Mouse (Mus musculus) limb, embryonic 11.5 days (tissue): ENCODE measurements around the gene Inca1. TPM values are rescaled to one million over a fixed set of nuclear protein-coding genes. Genes with fewer than 3 reads are reported as not detected.
A peak's percentile ranks its signal among the peaks of the same experiment; 100 is the strongest.

Source experiments
- ATAC-seq: fragments of 200-750 bp; cut with Nextera tagmentation; 2 replicates; pipeline ENCODE4 v1.8.0; 2017; ENCODE audit warnings: low read depth; ENCODE audit not compliant: insufficient number of reproducible peaks, low FRiP score, low TSS enrichment
- DNase-seq: peaks from one replicate; pipeline ENCODE4 v3.0.0-alpha.2; 2015; ENCODE audit warnings: low spot score
- H3K27ac ChIP-seq: fragments of 300-500 bp; sonication (generic); replicated peaks from 2 replicates; pipeline ENCODE4 v1.5.1; 2014; ENCODE audit warnings: low read depth, mild to moderate bottlenecking, low read length
- H3K27me3 ChIP-seq: fragments of 300-500 bp; sonication (generic); 2 replicates; pipeline ENCODE4 v1.6.1; 2014; ENCODE audit warnings: mild to moderate bottlenecking, low read length, mixed read lengths; ENCODE audit not compliant: control insufficient read depth, insufficient read depth
- H3K36me3 ChIP-seq: fragments of 300-500 bp; sonication (generic); 2 replicates; pipeline ENCODE4 v1.6.1; 2014; ENCODE audit warnings: mild to moderate bottlenecking, low read length, moderate library complexity, mixed read lengths; ENCODE audit not compliant: control insufficient read depth, insufficient read depth
- H3K4me1 ChIP-seq: fragments of 300-500 bp; sonication (generic); 2 replicates; pipeline ENCODE4 v1.6.1; 2014; ENCODE audit warnings: low read length, mixed read lengths; ENCODE audit not compliant: control insufficient read depth, insufficient read depth
- H3K4me2 ChIP-seq: fragments of 300-500 bp; sonication (generic); 2 replicates; pipeline ENCODE4 v1.6.1; 2014; ENCODE audit warnings: low read depth, mild to moderate bottlenecking, moderate library complexity; ENCODE audit not compliant: severe bottlenecking
- H3K4me3 ChIP-seq: fragments of 300-500 bp; sonication (generic); 2 replicates; pipeline ENCODE4 v1.5.1; 2014; ENCODE audit warnings: low read depth, low read length
- H3K9ac ChIP-seq: fragments of 300-500 bp; sonication (generic); 2 replicates; pipeline ENCODE4 v1.6.1; 2014; ENCODE audit warnings: mild to moderate bottlenecking, low read length
- H3K9me3 ChIP-seq: fragments of 300-500 bp; sonication (generic); 2 replicates; pipeline ENCODE4 v1.6.1; 2016; ENCODE audit warnings: low read length; ENCODE audit not compliant: control insufficient read depth
- WGBS: fragments of 180-500 bp; shearing (Covaris S2); extraction: QIAGEN DNeasy Blood & Tissue Kit; methylation state at CpG from one replicate; pipeline ENCODE4 v1.1.7; 2014; 5-methylcytosine and 5-hydroxymethylcytosine counted together
- polyA plus RNA-seq: library from polyadenylated mRNA; unstranded; fragments of >200 nt; fragmentation: Nextera tagmentation; extraction: Ambion mirVana; gene quantifications from 2 replicates; pipeline ENCODE4 v1.2.1, GENCODE M21; 2014

The Inca1 gene
- polyA plus RNA-seq, 1 experiment from 2014 or later: 0.96 TPM

DNA sequence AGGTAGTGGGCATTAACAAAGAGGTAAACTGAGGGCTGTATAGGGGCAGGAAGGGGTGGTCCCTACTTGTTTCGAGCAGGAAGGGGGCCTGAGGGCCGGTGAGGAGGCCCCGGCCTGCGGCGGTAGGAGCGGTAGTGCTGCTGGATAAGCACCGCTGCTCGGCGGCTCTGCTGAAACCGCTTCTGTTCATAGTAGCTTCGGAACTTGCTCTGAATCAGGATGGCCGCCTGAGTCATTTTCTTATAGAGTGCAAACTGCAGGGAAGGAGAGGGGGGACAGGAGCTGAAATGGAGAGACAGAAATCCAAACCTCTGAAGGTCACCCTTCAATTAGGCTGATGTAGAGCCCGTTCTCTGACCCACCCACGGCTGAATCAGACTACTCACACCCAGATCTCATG lies 29.5 kb downstream of the Inca1 start:
- no peaks in the 10 kb centered on the region for H3K27me3 ChIP-seq
- 61% methylated on average over 14 of the region's 14 CpGs for WGBS
- peak overlapping the region; percentile 89 for H3K27ac ChIP-seq
- peaks cover 15% of the 10 kb centered on the region for H3K4me1 ChIP-seq
- H3K9ac ChIP-seq: peak overlapping the region; percentile 69
- ATAC-seq (no peak), DNase-seq (no peak)
- H3K4me2 ChIP-seq: peak overlapping the region; percentile 89
- peak overlapping the region; percentile 57 for H3K4me3 ChIP-seq
- peaks cover 3% of the 10 kb centered on the region for H3K36me3 ChIP-seq
- no peaks in the 10 kb centered on the region for H3K9me3 ChIP-seq

DNA sequence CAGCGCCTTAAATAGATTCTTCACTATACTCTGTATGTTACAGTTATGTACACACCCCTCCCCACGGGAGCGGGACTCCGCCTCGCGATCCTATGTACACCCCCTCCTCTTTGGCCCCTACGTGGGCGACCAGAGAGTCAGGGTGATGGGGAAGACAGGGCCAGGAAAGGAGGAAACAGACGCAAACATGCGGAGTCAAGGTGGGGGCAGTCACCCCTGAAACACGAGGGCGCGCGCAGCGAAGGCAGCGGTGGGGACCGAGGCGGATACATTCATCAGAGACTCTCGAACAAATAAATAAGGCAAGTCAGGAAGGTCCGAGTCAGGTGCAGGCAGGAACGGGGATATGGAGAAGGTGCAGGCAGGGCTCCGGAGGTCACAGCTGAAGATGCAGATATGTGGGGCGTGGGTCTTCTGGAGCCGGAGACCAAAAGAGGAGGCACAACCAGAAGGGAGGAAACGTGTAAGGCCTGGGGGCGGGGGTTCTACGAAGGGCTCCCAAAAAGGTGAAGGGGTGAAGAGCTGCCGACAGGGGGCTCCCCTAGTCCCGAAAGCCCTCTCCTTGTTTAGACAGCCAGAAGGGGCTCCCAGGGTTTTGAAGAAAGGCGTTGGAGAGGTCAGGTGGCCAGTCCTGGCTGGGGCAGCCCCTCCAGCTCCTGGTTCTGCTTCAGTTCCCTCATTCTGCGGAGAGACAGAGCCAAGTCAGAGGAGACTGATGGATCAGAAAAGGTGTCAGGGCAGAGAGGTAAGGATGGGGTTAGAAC lies 30.2 kb downstream of the Inca1 start:
- peak overlapping the region; percentile 69 for H3K9ac ChIP-seq
- WGBS: under 1% methylated on average over 31 of the region's 31 CpGs
- ATAC-seq (peak; percentile 31), DNase-seq (peak; percentile 89)
- H3K36me3 ChIP-seq: peaks cover 6% of the 10 kb centered on the region
- H3K4me2 ChIP-seq: peak overlapping the region; percentile 89
- H3K27ac ChIP-seq: peak overlapping the region; percentile 89
- H3K9me3 ChIP-seq: no peaks in the 10 kb centered on the region
- H3K4me3 ChIP-seq: peak overlapping the region; percentile 57
- no peaks in the 10 kb centered on the region for H3K27me3 ChIP-seq
- H3K4me1 ChIP-seq: peaks cover 15% of the 10 kb centered on the region

DNA sequence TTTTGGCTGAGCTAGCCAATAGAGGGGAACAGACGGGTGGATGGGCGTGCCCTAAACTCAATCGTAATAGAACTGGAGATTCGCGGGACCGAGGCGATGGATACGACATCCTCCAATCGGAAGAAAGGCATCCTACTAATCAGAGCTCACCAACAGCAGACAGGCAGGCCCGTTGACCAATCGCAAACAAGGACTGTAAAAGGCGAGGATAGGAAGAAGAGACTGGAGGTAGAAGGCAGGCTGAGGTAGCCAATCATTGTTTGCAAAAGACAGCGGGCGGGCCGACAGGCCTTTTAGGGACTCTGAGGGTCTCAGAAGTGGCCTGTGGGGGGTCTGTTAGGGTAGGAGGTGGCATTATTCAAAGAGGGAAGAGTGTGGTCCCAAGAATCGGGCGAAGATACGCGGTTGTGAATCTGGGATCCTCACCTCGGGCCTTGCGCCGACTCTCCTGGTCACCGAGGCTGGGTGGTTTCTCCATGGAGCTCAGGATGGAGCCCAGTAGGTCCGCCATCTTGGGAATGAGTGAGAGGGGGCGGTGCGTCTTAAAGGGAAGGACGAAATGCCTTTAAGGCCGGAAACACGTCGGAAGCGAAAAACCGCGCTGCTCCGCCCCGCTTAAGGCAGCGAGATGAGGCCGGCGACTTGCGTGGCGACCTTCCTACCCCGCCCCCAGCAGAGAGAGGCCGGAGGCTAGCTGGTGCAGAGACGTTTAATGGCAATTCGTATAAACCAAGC lies 31.0 kb downstream of the Inca1 start, which contains the start of gene Spag7:
TSS of gene Spag7 (minus strand) at position 646 of the 735 bp plus-strand sequence.
- H3K27me3 ChIP-seq: no peaks in the 10 kb centered on the region
- no peaks in the 10 kb centered on the region for H3K9me3 ChIP-seq
- ATAC-seq (peak; percentile 96), DNase-seq (peak; percentile 95)
- H3K27ac ChIP-seq: peak within 1 kb of the TSS; percentile 89
- WGBS: under 1% methylated on average over 44 of the region's 44 CpGs
- H3K4me3 ChIP-seq: peak within 1 kb of the TSS; percentile 57
- H3K4me1 ChIP-seq: peaks cover 15% of the 10 kb centered on the region
- peak within 1 kb of the TSS; percentile 89 for H3K4me2 ChIP-seq
- H3K9ac ChIP-seq: peak within 1 kb of the TSS; percentile 69
- H3K36me3 ChIP-seq: peaks cover 13% of the 10 kb centered on the region

DNA sequence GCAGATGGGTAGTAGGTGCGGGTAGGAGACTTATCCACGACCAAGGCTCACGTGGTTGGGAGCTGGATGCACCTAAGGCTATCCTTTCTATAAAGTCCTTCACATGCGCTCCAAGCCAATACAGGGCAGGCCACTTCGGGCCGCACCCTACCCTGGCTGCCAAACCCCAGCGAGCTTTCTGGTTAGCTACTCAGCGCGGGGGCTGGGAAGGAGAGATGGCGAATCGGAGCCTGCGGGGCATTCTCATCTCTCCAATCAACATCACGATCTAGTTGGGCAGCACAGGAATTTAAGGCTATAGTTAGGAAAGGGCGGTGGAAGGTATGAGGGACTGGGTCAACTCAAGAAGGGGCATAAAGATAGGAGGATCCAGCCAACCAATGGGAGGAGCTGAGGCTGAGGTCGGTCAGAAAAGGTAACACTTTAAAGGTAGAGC lies 31.6 kb downstream of the Inca1 start:
- H3K36me3 ChIP-seq: peaks cover 15% of the 10 kb centered on the region
- no peaks in the 10 kb centered on the region for H3K9me3 ChIP-seq
- peak overlapping the region; percentile 57 for H3K9ac ChIP-seq
- peak; percentile 36; the same call in 1 of the 2 replicates for ATAC-seq
- peaks cover 15% of the 10 kb centered on the region for H3K4me1 ChIP-seq
- under 1% methylated on average over 15 of the region's 15 CpGs for WGBS
- H3K4me2 ChIP-seq: peak overlapping the region; percentile 79
- no peak for DNase-seq
- H3K27ac ChIP-seq: peak overlapping the region; percentile 88
- H3K27me3 ChIP-seq: no peaks in the 10 kb centered on the region
- H3K4me3 ChIP-seq: peak overlapping the region; percentile 57

DNA sequence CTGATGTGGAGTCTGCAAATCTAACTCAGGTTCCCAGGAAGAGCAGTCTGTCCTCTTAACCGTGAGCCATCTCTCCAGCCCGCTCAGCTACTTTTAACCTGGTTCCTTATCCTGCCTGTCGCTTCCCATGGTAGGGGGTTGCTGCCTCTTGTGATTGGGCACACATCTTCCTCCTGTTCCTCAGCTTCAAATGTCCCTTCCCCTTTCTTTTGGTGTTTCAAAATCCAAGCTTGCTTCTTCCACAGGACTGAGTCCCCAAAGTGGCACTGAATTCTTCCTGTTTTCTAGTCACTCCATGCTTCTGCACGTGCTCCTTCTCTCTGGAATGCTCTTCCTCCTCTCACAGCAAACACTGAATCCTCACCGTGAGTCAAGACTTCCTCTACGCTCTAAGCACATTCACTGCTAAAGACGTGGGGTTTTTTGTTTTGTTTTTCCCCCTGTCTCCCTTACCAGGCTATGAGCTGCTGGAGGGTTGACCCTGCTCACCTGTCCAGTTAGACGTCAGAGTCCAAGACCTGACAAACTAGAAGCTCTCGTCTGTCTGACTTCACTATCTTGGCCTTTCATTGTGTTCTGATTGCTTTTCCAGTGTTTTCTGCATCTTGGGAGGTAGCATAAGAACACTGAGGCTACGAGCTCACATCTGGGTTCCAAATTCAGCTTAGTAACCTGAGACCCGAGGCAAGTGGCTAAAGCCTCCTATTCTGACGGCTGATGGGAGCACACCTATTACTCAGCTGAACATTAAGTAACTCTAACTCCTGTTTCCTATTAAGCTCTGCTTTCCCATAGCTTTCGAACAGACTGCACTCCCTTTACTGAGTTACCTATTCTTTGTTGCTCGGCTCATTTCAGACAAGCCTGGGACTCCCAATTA lies 32.4 kb downstream of the Inca1 start:
- no peaks in the 10 kb centered on the region for H3K9me3 ChIP-seq
- ATAC-seq (no peak), DNase-seq (peak; percentile 42)
- peaks cover 15% of the 10 kb centered on the region for H3K4me1 ChIP-seq
- WGBS: 54% methylated on average over 14 of the region's 14 CpGs
- peak overlapping the region; percentile 88 for H3K27ac ChIP-seq
- peak overlapping the region; percentile 79 for H3K4me2 ChIP-seq
- H3K27me3 ChIP-seq: no peaks in the 10 kb centered on the region
- peaks cover 17% of the 10 kb centered on the region for H3K36me3 ChIP-seq
- H3K9ac ChIP-seq: peak overlapping the region; percentile 14; the same call in 1 of the 2 replicates
- H3K4me3 ChIP-seq: peak overlapping the region; percentile 57

DNA sequence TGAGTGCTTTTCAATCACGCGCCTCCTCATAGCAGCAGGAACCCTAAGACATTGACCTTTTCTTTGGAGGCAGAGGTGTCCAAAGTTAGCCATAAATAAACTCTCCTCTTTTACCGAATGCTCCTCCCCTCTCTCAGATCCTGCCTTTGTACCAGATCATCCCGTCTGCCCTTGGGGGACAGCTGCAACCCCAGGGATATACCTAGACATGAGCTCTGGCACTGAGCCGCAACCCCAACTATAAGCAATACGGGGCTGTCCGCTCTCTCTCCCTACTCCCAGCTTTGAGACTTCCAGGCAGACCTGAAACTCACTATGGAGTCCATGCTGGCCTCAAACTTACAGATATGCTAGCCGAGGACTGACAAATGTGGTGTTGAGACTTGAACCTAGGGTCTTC lies 33.3 kb downstream of the Inca1 start:
- peaks cover 19% of the 10 kb centered on the region for H3K36me3 ChIP-seq
- H3K9me3 ChIP-seq: no peaks in the 10 kb centered on the region
- H3K4me3 ChIP-seq: no peak overlapping the region
- no peak for ATAC-seq
- 94% methylated on average over 8 of the region's 8 CpGs for WGBS
- H3K27me3 ChIP-seq: no peaks in the 10 kb centered on the region
- peaks cover 15% of the 10 kb centered on the region for H3K4me1 ChIP-seq
- no peak overlapping the region for H3K9ac ChIP-seq
- no peak overlapping the region for H3K27ac ChIP-seq
- no peak overlapping the region for H3K4me2 ChIP-seq
- no peak for DNase-seq

DNA sequence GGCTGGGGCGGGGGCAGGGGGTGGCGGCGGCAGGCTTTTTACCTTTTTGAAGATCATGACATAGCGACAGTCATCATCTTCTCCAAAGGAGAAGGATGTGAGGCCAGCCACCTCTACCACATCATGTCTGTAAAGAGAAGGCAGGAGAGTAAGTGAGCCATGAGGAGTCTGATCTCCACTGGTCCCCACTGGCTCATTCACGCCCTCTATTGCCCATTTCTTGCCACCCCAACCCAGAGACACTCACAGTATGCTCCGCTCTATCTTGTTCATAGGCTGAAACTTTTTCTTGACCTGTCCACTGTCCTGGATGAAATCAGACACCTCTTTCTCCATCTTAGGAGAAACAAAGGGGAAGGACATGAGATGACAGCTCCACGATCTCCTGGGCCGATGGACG lies 35.2 kb downstream of the Inca1 start:
- ATAC-seq (no peak), DNase-seq (no peak)
- Histone ChIP-seq H3K9ac (no peak overlapping the region), H3K4me2 (no peak overlapping the region), H3K27me3 (no peaks in the 10 kb centered on the region), H3K27ac (no peak overlapping the region), H3K9me3 (no peaks in the 10 kb centered on the region), H3K4me1 (peaks cover 9% of the 10 kb centered on the region; the same call in 1 of the 2 replicates), H3K36me3 (peaks cover 19% of the 10 kb centered on the region), H3K4me3 (no peak overlapping the region)
- 93% methylated on average over 9 of the region's 9 CpGs for WGBS

DNA sequence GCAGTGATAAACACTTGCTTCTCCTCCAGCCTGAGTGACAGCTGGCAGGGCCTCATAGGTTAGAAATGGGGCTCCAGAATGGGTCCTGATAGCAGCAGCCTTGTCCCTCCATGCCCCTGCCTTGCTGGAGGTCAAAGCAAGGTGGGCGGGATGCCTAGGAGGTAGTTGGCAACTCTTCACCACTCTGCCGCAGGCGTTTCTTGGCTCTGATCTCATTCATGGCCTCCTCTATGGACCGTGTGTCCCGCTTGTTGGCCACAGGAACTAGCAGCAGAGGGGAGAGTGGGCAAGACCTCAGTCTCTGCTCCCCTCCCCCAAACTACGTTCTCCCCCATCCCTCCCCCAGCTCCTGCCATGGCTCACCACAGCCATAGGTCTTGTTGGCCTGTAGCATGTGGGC lies 36.0 kb downstream of the Inca1 start:
- Histone ChIP-seq H3K36me3 (peaks cover 19% of the 10 kb centered on the region), H3K4me1 (peaks cover 9% of the 10 kb centered on the region; the same call in 1 of the 2 replicates), H3K27ac (no peak overlapping the region), H3K9ac (no peak overlapping the region), H3K9me3 (no peaks in the 10 kb centered on the region), H3K4me3 (no peak overlapping the region), H3K4me2 (no peak overlapping the region), H3K27me3 (no peaks in the 10 kb centered on the region)
- WGBS: 90% methylated on average over 6 of the region's 6 CpGs
- ATAC-seq (no peak), DNase-seq (no peak)
